Mouse (Mus musculus) spleen, postnatal 10 days (tissue): ENCODE data around the gene Metap1.
"Not testable (repeated sequence)": the region's sequence is repeated elsewhere in the genome, so short reads cannot be mapped to it uniquely, and the experiment has no call there.

Source experiments
- DNase-seq, 2 experiments: peaks; one replicate each; pipeline ENCODE4 v3.0.0; 2021 to 2022; ENCODE audit warnings: low spot score in 2 of 2

Gene Metap1

GRCm38 (mm10) chr3:138503754-138504153 is 14.4 kb upstream of the Metap1 start:
- no peak for DNase-seq

DNA sequence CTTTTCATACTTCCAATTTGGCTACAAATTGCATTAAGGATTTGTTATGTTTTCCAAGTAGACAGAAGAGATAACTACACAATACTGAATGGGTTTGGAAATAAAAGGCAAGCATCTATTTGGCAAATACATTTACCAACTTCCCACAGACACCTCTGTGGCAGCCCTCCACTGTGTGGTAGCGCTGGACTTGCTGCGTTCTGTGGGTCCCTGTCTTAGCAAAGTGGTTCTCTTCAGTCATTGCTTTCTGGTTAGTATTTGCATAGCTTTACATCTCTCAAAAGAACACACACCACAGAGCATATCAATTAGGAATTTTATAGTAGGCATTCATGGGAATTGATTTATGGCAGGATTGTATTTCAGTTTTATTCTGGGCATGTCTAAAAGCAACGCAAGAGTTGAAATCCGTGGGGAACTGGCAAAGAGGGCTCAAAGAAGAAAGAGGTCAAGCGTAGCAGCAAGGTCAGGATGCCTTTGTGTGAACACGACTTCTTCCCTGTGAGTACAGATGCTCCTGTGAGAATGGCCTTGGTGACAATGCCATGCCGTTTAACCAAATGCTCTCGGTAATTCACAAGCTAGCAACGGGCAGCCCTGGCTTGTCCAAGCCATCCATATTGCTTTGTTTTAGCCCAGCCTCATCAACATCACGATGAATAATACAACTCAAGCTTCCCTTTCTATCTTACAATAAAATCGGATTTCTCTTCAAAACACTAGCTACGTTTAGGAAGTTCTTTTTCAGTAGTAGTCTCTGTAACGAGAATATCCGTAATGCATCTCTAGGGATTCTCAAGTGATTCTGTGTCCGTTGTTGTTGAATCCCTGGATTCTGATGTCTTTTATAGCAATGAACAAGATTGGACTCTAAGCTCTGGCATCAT is 10.8 kb upstream of the Metap1 start:
- DNase-seq, result no peak

DNA sequence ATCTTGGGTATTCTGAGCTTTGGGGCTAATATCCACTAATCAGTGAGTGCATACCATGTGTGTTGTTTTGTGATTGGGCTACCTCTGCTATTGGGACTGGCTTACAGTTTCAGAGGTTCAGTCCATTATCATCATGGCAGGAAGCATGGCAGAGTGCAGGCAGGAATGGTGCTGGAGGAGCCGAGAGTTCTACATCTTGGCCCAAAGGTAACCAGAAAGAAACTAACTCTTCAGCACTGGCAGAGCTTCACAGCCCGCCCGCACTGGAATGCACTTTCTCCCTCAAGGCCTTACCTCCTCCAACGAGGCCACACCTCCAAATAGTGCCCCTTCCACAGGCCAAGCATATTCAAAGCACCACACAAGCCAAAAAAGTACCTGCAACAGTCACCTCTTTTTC is 9.4 kb upstream of the Metap1 start:
- no peak for DNase-seq

DNA sequence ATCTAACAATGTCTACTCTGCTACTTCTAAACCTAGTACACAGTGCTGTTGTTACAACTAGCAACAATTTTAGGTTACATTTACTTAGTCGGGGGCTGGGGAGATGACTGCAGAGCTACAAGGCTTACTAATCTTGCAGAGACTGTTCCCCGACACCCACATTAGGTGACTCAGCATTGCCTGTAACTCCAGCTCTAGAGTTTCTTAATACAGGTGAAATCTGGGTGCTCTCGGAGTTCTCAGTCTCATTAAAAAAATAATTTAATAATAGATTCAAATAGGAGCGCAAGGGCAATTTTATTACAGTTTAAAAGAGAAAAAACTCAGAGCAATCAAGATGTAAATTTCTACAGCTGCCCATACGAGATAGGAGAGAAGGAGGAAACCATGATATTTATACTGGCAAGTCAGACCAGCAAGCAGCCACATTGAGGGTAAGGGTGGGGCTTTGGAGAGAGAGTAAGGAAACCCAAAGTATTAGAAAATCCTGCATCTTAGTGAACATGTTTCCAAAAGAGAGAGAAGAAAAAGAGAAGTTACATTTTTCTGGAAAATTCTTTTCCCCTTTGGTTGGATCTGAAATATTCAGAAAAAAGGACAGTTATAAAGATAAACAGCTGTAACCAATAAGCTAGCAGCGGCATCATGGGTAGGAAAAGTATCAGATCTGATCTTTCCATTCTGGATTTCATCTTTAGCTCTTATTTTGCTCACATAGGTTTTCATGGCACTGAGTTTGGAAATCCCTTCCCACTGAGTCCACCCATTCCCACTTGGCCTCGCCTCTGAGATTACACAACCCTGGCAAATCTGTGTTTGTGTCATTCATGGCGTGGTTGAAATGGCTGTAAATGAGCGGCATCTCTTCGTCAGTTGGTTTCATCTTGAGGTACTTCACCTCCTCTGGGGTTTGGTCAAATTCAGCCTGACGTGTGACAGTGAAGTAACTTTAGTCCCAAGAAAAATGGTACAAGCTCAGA is 6.1 kb upstream of the Metap1 start:
- no peak for DNase-seq

DNA sequence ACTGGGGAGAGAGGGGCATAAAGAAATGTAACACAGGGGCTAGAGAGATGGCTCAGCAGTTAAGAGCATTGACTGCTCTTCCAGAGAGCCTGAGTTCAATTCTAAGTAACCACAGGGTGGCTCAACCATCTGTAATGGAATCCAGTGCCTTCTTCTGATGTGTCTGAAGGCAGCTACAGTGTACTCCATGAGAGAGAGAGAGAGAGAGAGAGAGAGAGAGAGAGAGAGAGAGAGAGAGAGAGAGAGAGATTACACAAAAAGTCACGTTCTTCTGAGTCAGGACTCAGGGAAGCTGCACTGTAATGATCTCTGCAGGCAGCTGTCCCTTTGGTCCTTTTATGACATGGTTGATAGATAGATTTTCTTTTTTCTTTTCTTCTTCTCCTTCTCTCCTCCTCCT is 5.2 kb upstream of the Metap1 start:
- DNase-seq, result no peak

GRCm38 (mm10) chr3:138493668-138494067 is 4.4 kb upstream of the Metap1 start:
- no peak for DNase-seq

GRCm38 (mm10) chr3:138490034-138490337 is 671 bp upstream of the Metap1 start:
- DNase-seq, result no peak

DNA sequence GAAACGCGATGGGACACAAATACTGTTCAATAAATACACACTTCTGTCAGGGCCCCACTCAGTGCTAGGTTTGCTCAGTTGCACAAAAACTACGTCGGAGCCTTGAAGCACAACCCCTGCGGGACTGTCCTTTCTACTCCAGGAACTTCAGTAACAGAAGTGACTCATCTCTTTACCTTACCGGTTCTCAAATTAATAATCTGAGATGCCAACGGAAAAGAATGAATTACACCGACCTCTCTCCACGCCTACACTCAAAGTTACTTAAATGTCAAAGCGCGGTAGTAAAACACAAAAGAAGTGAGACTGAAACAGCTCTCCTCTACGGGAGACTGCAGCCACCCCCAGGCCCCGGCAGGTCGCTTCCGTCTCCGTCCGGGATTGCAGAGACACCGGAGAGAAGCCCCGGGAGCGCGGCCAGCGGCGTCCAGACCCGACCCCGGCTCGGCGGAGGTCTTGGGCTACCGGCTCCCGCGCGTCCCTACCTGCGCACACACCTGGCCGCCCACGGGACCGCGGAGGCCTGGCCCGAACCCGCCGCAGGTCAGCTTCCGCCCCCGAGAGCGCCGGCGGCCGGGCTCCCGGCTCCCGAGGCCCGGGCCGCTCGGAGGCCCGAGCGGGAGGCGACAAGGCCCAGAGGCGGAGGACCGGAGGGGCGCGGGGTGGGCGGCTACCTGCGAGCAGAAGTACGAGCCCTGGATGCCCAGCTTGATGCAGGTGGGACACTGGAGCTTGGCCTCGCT is 560 bp downstream of the Metap1 start:
- DNase-seq, result peak in 1 of 2 experiments; percentile 62

- DNase-seq, result no peak
Observed at GRCm38 (mm10) chr3:138483240-138483639, 6.1 kb downstream of the Metap1 start.

GRCm38 (mm10) chr3:138481526-138482284 is 7.6 kb downstream of the Metap1 start:
- DNase-seq, result no peak

DNA sequence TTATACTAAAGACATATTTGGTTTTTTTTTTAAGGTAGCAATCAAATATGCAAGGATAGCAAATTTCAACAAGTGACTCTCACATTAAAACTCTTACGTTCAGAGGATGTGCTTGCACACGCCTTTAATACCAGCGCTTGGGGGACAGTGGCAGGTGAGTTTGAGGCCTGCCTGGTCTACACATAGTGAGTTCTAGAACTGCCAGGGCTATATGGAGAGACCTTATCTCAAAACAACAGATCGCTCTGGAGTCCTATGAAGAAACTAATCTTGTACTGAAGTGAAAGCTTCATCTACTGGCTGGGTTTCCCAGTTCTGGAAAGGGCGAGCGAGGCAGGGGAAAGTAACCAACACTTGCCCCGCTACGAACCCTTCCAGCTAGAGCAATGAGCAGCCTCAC is 9.8 kb downstream of the Metap1 start:
- no peak for DNase-seq

DNA sequence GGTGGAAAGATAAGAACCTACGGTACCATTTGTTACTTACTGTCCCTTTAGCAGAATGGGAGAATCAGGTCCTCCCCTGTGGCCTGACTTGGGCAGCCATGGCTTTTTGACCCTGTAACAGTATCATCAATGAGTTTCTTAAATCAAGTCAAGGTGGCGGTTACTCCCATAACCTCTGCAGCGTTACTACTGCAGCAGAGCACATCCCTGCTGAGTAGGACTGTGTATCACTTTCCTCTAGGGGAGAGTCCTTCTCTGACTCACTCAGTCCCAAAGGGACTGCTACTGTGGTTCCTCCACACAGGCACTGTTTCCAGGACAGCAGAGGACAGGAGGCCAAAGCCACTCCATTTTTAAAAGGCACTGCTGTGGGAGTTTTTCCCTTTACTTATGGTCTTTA is 18.2 kb downstream of the Metap1 start:
- DNase-seq, result no peak

GRCm38 (mm10) chr3:138466656-138467055 is 22.7 kb downstream of the Metap1 start:
- not testable (repeated sequence) for DNase-seq

DNA sequence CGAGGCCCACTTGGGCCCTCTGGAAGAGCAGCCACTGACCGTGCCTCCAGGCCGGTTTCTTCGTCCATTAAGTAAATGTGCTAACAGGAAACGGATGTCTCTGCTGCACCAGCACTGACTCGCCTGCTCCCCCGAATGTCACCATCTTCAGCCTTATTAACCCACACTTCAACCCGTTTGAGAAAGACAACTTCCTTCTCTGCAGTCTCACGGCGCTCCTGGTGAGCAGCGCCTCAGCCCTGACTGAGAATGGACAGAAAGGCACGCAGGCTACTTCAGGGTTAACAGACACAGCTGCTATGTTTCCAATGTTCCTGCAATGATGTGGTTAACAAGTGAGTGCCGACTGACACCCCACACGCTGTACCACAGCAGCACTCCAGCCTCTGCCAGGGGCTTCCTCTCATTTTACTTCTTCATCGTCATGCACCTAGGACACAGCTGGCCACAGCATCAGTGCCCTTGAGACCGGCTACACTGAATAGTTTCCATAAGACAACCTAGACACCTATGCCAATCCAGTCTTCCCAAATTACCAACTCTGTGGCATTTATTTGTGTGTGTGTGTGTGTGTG is 24.7 kb downstream of the Metap1 start:
- no peak for DNase-seq

GRCm38 (mm10) chr3:138463807-138464206 is 25.5 kb downstream of the Metap1 start:
- no peak for DNase-seq

DNA sequence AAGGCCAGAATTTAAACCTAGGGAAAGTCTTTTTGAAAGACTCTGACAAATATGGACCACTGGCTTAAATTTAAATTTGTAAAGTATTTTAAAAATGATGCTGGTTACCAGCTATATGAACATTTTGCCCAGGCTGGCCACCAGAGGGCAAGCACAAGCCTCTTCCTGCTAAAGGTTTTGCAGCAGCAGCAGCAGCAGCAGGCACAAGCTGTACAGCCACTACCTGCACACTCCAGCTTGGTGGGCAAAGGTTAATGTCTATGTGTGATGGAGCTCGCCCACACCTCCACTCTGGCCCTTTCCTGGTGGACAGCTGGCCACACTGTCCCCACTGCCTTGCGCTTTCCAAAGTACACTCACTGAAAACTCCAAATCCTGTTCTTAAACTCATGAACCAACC is 26.2 kb downstream of the Metap1 start:
- peak in 1 of 2 experiments; percentile 46 for DNase-seq

DNA sequence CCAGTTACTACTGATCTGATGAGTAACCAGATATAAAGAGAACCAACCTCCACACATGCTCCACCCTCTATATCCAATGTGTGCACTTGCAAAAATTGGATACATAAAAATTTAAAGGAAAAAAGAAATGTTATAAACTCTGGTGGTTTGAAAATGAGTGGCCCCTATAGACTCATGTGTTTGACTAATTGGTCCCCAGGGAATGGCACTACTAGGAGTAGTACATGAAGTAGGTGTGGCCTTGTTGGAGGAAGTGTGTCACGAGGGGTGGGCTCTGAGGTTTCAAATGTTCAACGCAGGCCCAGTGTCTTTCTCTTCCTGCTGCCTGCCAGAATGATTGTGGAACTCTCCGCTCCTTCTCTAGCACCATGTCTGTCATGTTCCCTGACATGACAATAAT is 27.5 kb downstream of the Metap1 start:
- DNase-seq, result no peak

GRCm38 (mm10) chr3:138460260-138460659 is 29.1 kb downstream of the Metap1 start:
- DNase-seq, result no peak

DNA sequence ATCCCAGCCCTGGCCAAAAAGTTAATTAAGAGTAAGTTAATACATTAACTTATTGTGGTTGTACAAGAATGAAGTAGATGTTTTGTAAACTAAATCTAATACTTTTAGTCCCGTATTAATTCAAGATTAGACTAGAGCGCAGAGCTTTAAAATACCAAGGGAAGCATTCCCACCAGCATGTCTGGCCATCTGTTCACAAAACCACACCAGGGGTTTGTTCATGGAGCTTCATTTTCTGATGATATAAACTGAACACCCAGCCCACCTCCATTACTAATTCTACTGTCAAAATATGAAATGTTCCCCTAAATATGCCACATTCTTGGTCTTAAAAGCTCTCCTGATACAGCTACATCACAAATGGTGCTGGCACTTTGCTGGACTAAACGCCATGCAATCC is 30.9 kb downstream of the Metap1 start:
- no peak for DNase-seq

GRCm38 (mm10) chr3:138454711-138455435 is 34.4 kb downstream of the Metap1 start:
- no peak for DNase-seq
